Mouse (Mus musculus) heart, postnatal 0 days (tissue): ENCODE measurements around the gene Adam3.

Experiments used
- CTCF ChIP-seq: IDR thresholded peaks from 2 replicates; pipeline ENCODE4 v1.5.1; 2016; ENCODE audit warnings: antibody characterized with exemption, control low read depth, low read depth
- EP300 ChIP-seq: IDR thresholded peaks from 2 replicates; pipeline ENCODE4 v1.6.1; 2016; ENCODE audit warnings: antibody characterized with exemption, low read depth

GRCm38 (mm10) chr8:24724886-24725626 lies 596 bp downstream of the Adam3 start:
- TF ChIP-seq EP300, result no peak
- TF ChIP-seq CTCF, result no peak
